Mouse (Mus musculus) limb, embryonic 13.5 days (tissue): ENCODE results near the gene Greb1. TPM values are rescaled to one million over a fixed set of nuclear protein-coding genes. Genes with fewer than 3 reads are reported as not detected.

Experiments used
- ATAC-seq: fragments of 200-750 bp; cut with Nextera tagmentation; 2 replicates; pipeline ENCODE4 v1.8.0; 2017; ENCODE audit warnings: low read depth, moderate number of reproducible peaks, moderate TSS enrichment; ENCODE audit not compliant: low FRiP score
- H3K27ac ChIP-seq: fragments of 300-500 bp; sonication (generic); 2 replicates; pipeline ENCODE4 v1.5.1; 2015; ENCODE audit warnings: inconsistent platforms, mild to moderate bottlenecking, moderate library complexity
- H3K27me3 ChIP-seq: fragments of 300-500 bp; sonication (generic); 2 replicates; pipeline ENCODE4 v1.6.1; 2015; ENCODE audit warnings: mild to moderate bottlenecking, inconsistent platforms
- H3K36me3 ChIP-seq: fragments of 300-500 bp; sonication (generic); 2 replicates; pipeline ENCODE4 v1.6.1; 2015; ENCODE audit warnings: inconsistent platforms, mild to moderate bottlenecking, moderate library complexity
- H3K4me1 ChIP-seq: fragments of 300-500 bp; sonication (generic); 2 replicates; pipeline ENCODE4 v1.6.1; 2015; ENCODE audit warnings: inconsistent platforms
- H3K4me2 ChIP-seq: fragments of 300-500 bp; sonication (generic); replicated peaks from 2 replicates; pipeline ENCODE4 v1.6.1; 2015; ENCODE audit warnings: inconsistent platforms, mild to moderate bottlenecking, moderate library complexity
- H3K4me3 ChIP-seq: fragments of 300-500 bp; sonication (generic); 2 replicates; pipeline ENCODE4 v1.5.1; 2015; ENCODE audit warnings: moderate library complexity, mild to moderate bottlenecking, inconsistent platforms
- H3K9ac ChIP-seq: fragments of 300-500 bp; sonication (generic); 2 replicates; pipeline ENCODE4 v1.6.1; 2015; ENCODE audit warnings: mild to moderate bottlenecking, inconsistent platforms
- H3K9me3 ChIP-seq: fragments of 300-500 bp; sonication (generic); 2 replicates; pipeline ENCODE4 v1.6.1; 2016; ENCODE audit warnings: inconsistent platforms
- WGBS: fragments of 180-500 bp; shearing (Covaris S2); methylation state at CpG from one replicate; pipeline ENCODE4 v1.1.7; 2015; 5-methylcytosine and 5-hydroxymethylcytosine counted together
- polyA plus RNA-seq: library from polyadenylated mRNA; unstranded; fragments of >200 nt; fragmentation: Nextera tagmentation; extraction: Ambion mirVana; gene quantifications from 2 replicates; pipeline ENCODE4 v1.2.1, GENCODE M21; 2015

The Greb1 gene
- polyA plus RNA-seq, 1 experiment from 2014 or later, result 2.8 TPM

DNA sequence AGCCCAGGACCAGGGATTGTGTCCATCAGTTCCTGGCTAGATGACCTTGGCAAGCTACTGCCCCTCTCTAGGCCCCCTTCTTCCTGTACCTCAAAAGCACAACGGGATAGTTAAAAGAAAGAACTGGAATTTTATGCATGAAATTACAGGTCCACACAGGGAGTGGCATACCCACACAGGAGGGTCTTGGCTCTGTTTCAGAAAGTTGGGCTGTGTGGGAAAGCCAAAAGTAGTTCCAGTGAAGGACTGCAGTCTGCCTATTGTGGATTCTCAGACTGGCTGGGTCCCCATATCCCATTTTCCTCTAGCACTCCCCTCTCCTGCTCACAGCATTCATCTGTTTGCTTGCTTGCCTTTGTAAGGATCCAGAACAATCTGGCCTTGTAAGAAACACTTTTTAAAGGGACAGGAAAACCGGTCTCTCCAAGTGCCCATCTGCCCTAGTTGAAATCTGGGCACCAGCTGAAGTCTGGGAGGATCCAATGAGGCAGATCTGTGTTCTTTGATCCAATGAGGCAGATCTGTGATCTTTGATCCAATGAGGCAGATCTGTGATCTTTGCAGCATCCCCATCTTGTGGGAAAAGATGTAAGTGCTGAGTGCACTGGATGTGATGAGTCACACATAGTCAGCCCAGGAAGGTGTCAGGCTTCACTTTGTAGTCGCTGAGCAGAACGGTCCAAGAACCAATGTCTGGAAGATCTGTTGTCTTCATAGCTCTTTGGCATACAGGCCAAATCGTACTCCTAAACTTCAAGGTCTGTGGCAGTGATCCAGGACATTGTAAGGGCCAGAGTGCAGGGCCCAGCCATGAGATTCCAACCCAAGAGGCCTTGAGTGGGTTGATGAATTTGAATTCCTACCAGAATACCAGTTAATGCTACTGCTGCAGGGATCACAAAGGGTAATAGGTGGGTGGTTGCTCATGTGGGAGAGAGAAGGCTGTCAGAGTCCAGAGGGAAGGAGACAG, 143.5 kb downstream of the Greb1 start:
- Histone ChIP-seq H3K9ac (no peak overlapping the region), H3K36me3 (no peaks in the 10 kb centered on the region), H3K4me3 (no peak overlapping the region), H3K4me2 (no peak overlapping the region), H3K9me3 (no peaks in the 10 kb centered on the region), H3K27me3 (peaks cover 46% of the 10 kb centered on the region), H3K27ac (no peak overlapping the region), H3K4me1 (peaks cover 9% of the 10 kb centered on the region)
- ATAC-seq, result no peak
- WGBS, result 67% methylated on average over 5 of the region's 5 CpGs

DNA sequence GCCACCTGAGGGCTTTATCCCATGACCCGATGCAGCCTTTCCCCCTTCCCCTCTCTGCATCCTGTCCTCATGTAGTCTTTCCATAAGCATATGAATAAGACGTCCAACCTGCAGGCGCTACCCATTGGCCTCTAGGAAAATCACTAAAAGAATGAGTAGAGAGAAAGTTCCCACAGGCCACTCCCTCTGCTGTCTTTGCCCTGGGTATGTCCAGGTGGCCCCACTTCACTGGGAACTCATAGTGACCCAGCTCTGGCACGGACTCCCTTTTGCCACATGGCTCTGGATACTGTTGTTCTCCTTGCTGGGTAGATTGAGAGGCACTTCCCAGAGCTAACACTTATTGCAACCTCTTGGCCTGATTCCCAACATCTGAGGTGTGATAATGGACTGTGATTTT, 145.1 kb downstream of the Greb1 start:
- no peak overlapping the region for H3K27ac ChIP-seq
- no peaks in the 10 kb centered on the region for H3K9me3 ChIP-seq
- peaks cover 50% of the 10 kb centered on the region for H3K27me3 ChIP-seq
- H3K9ac ChIP-seq, result no peak overlapping the region
- H3K4me1 ChIP-seq, result peaks cover 9% of the 10 kb centered on the region
- no peaks in the 10 kb centered on the region for H3K36me3 ChIP-seq
- ATAC-seq, result no peak
- H3K4me2 ChIP-seq, result no peak overlapping the region
- no peak overlapping the region for H3K4me3 ChIP-seq
- 76% methylated on average over 4 of the region's 4 CpGs for WGBS

DNA sequence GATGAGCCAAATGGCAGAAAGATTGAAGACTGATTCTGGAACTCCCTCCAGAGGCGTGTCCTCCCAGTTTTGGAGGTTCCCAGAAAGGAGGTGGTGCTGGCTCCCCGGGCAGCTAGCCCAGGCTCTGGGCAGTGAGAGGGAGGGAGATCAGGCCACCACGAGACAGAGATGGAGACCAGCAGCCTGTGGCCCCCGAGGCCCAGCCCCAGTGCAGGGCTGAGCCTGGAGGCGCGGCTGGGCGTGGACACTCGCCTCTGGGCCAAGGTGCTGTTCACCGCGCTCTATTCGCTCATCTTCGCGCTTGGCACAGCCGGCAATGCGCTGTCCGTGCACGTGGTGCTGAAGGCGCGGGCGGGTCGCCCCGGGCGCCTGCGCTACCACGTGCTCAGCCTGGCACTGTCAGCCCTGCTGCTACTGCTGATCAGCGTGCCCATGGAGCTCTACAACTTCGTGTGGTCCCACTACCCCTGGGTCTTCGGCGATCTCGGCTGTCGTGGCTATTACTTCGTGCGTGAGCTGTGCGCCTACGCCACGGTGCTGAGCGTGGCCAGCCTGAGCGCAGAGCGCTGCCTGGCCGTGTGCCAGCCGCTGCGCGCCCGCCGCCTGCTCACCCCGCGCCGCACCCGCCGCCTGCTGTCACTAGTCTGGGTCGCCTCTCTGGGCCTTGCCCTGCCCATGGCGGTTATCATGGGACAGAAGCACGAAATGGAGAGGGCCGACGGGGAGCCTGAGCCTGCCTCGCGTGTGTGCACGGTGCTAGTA, 147.2 kb downstream of the Greb1 start, which contains the start of gene Ntsr2:
Gene Ntsr2, plus strand, starts transcription at position 51 of the 762 bp plus-strand sequence.
- Histone ChIP-seq H3K9me3 (no peaks in the 10 kb centered on the region), H3K27me3 (peaks cover 50% of the 10 kb centered on the region), H3K27ac (no peak within 1 kb of the TSS), H3K4me1 (peaks cover 9% of the 10 kb centered on the region), H3K9ac (no peak within 1 kb of the TSS), H3K4me2 (peak within 1 kb of the TSS; percentile 68), H3K4me3 (peak within 1 kb of the TSS; percentile 39), H3K36me3 (no peaks in the 10 kb centered on the region)
- peak; percentile 89 for ATAC-seq
- 6% methylated on average over 58 of the region's 58 CpGs for WGBS

DNA sequence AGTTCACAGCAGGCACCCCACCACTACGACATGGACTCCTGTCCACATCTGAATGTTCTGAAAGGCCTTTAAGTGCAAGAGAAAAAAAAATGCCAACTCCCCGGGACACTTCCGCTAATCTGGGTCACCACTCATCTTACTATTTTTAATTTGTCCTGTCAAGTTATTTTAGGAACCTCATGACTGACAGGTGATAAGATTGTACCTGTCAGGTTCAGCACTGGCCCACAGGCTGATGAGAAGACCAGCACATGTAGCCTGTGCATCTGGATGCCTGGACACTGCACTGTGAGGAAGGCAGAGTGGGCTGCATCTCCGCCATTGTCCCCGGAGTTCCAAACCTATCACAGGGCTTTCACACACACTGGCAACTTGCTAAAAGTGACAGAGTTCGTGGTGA, 150.9 kb downstream of the Greb1 start:
- no peak for ATAC-seq

DNA sequence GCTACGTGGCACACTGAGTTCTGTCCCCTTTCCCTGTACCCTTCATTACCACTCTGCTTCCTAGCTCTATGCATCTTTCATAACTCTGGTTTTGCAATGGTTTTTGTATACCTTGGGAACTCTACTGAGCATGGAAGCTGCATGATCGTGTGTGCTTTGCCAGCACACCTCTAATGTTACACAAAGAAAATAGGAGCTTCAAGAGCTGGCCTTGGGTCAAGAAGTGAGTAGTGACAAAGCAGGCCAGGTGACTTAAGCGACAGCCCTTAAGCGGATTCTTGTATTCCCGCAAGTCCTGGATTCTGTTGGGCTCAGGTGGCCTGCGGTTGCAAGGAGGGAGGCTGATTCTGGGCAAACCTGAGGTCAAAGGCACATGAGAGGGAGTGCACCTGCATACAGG, 152.4 kb downstream of the Greb1 start:
- 84% methylated on average over 6 of the region's 6 CpGs for WGBS

More for the DNA sequence above, 150.9 kb downstream of the Greb1 start:
- no peak overlapping the region for H3K27ac ChIP-seq
- no peaks in the 10 kb centered on the region for H3K9me3 ChIP-seq
- peaks cover 30% of the 10 kb centered on the region for H3K27me3 ChIP-seq
- WGBS, result 84% methylated on average over 6 of the region's 6 CpGs
- no peak overlapping the region for H3K4me2 ChIP-seq
- H3K4me1 ChIP-seq, result peaks cover 9% of the 10 kb centered on the region
- no peaks in the 10 kb centered on the region for H3K36me3 ChIP-seq
- H3K9ac ChIP-seq, result no peak overlapping the region
- H3K4me3 ChIP-seq, result no peak overlapping the region

DNA sequence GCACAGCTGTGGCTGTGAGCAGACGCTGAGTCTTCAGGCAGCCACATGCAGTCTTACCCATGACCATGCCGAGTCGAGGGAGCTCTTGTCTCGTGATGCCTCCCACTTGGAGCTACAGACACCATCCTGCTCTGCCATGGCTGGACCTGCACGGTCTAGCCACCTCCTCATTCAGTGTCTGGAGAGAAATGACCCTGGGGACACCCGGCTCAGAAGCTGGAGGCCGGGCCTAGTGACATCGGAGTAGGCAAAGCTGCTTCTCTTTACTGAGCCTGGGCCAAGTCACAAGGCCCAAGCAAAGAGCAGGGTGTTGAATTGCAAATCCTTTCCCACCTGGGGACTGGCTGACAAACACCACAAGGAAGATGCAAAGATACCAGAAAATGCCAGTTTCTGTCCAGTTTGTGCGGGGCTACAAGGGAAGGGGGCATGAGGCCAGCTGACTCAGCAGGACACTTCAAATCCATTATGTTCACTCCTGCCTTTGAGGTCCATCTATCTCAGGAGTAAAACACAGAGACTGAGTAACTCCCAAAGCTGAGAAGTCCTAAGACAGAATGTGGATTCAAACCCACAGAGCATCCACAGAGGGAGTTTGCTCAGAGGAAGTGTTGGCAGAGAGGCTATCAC, 153.8 kb downstream of the Greb1 start:
- WGBS, result 51% methylated on average over 9 of the region's 9 CpGs
- no peak for ATAC-seq

More for the DNA sequence above, 152.4 kb downstream of the Greb1 start:
- no peak overlapping the region for H3K27ac ChIP-seq
- no peak for ATAC-seq
- peaks cover 15% of the 10 kb centered on the region for H3K27me3 ChIP-seq
- no peak overlapping the region for H3K4me2 ChIP-seq
- no peak overlapping the region for H3K9ac ChIP-seq
- H3K4me3 ChIP-seq, result no peak overlapping the region
- H3K36me3 ChIP-seq, result no peaks in the 10 kb centered on the region
- H3K4me1 ChIP-seq, result peaks cover 6% of the 10 kb centered on the region
- no peaks in the 10 kb centered on the region for H3K9me3 ChIP-seq

DNA sequence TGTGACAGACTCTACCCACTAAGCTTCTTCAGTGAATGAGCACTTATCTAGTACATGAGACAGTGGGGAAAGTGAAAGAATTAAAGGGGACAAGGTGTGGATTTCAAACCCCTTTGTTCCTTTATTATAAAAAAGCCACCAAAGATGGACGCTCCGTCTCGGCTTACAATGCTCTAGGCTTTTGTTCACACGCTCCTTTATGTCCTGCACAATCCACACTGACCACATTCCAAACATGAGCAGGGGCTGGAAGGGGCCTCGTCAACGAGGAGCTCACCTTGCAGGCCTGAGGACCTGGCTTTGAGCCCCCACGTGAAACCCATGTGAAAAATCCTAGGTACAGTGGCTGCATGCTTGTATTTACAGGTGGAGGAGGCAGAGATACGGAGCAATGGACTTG, 156.0 kb downstream of the Greb1 start:
- Histone ChIP-seq H3K27me3 (no peaks in the 10 kb centered on the region), H3K9ac (no peak overlapping the region), H3K36me3 (no peaks in the 10 kb centered on the region), H3K4me1 (peaks cover 4% of the 10 kb centered on the region; the same call in 1 of the 2 replicates), H3K4me3 (no peak overlapping the region), H3K9me3 (no peaks in the 10 kb centered on the region), H3K27ac (no peak overlapping the region), H3K4me2 (no peak overlapping the region)
- no peak for ATAC-seq
- 65% methylated on average over 8 of the region's 8 CpGs for WGBS

More for the DNA sequence above, 153.8 kb downstream of the Greb1 start:
- Histone ChIP-seq H3K9ac (no peak overlapping the region), H3K27me3 (peaks cover 1% of the 10 kb centered on the region; the same call in 1 of the 2 replicates), H3K36me3 (no peaks in the 10 kb centered on the region), H3K4me3 (no peak overlapping the region), H3K4me2 (no peak overlapping the region), H3K27ac (no peak overlapping the region), H3K9me3 (no peaks in the 10 kb centered on the region), H3K4me1 (peaks cover 4% of the 10 kb centered on the region; the same call in 1 of the 2 replicates)

DNA sequence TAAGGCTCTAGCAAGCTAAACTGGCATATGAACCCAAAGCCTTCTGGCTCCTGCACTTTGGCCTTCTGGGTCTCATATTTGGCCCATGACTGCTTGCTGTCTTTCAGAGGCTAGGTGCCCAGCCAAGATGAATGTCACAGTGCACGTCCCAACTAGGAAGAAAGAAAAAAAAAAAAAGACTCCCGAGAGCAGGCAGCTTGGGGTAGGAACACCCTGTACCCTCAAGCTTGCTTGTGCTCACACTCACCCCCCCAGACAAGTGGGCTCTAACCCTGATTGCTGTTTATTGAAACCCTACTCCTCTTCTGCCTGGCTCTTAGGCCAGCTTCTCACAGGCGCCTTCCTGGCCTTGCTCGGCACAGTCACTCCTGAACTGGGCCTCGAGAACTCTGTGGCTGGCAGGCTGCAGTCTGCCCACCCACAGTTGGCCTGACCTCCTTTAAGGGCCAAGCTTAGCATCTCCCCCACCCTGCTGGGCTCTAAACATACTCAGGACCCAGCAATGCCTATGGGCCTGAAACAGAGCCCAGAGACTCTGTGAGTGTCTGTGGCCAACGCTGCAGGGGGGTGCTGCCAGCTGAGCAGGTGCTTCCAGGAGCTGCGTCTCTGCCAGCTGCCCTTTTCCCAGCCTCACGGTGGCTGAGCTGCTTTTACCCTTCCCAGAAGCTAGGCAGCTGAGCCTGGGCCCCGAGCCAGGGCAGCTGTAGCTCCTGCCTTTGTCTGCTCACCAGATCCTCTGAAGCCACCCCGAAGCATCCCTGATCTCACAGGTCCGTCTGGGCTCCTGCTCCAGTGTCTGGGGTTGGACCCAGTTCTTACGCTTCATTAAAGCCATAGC, 157.0 kb downstream of the Greb1 start:
- no peak for ATAC-seq
- no peaks in the 10 kb centered on the region for H3K9me3 ChIP-seq
- H3K4me1 ChIP-seq, result peaks cover 4% of the 10 kb centered on the region; the same call in 1 of the 2 replicates
- no peaks in the 10 kb centered on the region for H3K36me3 ChIP-seq
- no peak overlapping the region for H3K9ac ChIP-seq
- no peak overlapping the region for H3K4me2 ChIP-seq
- H3K4me3 ChIP-seq, result no peak overlapping the region
- WGBS, result 48% methylated on average over 12 of the region's 12 CpGs
- no peak overlapping the region for H3K27ac ChIP-seq
- H3K27me3 ChIP-seq, result no peaks in the 10 kb centered on the region

DNA sequence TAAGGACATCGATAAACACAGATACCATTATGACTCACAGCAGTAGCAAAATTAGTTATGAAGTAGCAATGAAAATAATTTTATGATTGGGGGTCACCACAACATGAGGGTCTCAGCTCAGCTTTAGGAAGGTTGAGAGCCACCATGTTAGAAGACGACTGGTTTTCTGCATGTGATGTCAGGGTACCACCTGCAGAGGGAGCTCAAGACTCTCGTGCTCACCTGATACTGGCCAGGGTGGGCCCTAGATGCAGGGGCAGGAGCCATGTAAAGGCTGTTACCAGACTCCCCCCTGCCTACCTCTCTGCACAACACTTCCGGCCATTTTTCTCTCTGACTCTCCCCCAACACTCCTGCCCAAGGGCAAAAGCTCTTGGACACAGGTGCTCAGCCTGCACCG, 158.7 kb downstream of the Greb1 start:
- no peak overlapping the region for H3K4me2 ChIP-seq
- H3K9ac ChIP-seq, result no peak overlapping the region
- WGBS, result 57% methylated on average over 5 of the region's 5 CpGs
- H3K27ac ChIP-seq, result no peak overlapping the region
- no peaks in the 10 kb centered on the region for H3K27me3 ChIP-seq
- H3K36me3 ChIP-seq, result no peaks in the 10 kb centered on the region
- no peak for ATAC-seq
- peaks cover 4% of the 10 kb centered on the region; the same call in 1 of the 2 replicates for H3K4me1 ChIP-seq
- H3K4me3 ChIP-seq, result no peak overlapping the region
- no peaks in the 10 kb centered on the region for H3K9me3 ChIP-seq

DNA sequence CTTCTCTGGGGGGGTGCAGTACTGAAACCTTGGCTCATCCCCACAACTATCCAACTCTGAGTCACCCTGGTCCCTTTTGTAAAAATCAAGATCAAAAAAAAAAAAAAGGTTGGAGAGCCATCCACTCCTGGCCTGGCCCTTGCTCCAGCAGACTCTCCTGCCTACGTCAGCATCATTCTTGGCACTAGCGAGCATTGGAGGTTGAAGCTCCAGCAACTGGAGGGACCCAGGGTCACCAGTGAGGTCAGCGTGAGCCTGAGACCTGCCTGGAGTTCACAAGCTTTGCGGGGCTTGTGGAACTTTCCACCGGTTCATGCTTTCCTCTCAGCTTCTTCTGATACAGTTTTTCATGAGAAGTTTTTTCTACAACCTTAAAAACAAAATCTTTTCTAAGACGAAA, 160.6 kb downstream of the Greb1 start:
- Histone ChIP-seq H3K4me1 (peaks cover 4% of the 10 kb centered on the region; the same call in 1 of the 2 replicates), H3K4me3 (no peak overlapping the region), H3K27me3 (no peaks in the 10 kb centered on the region), H3K36me3 (no peaks in the 10 kb centered on the region), H3K27ac (no peak overlapping the region), H3K4me2 (no peak overlapping the region), H3K9me3 (no peaks in the 10 kb centered on the region), H3K9ac (no peak overlapping the region)
- no peak for ATAC-seq
- 87% methylated on average over 6 of the region's 6 CpGs for WGBS

DNA sequence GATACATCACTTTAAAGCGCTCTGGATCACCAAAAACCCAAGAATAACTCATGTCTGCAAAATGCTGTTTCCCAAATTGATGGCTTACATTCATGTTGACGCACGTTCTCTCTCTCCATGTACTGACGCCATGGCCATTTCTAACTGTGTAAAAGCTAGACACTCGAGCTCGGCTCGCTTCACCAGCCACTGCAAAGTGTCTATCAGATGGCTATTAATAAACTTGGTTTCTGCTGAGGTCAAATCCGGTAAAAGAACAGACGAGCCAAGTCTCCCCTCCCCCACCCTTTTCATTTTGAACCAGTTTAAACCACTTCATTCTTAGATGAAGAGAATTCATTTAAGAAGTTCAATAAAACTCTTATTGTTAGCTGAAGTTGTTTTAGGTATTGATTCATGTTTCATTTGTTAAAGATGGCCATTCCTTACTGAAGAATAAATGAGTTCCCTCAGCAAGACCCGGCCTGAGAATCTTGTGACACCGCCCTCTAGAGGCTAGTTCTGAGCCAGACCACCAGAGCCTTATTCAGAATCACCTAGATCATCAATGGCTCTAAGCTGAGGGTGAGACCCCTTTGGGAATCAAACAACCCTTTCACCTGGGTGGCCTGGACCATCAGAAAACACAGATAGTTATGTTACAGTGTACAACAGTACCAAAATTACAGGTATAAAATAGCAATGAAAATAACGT, 161.5 kb downstream of the Greb1 start:
- Histone ChIP-seq H3K4me2 (no peak overlapping the region), H3K36me3 (no peaks in the 10 kb centered on the region), H3K4me3 (no peak overlapping the region), H3K9ac (no peak overlapping the region), H3K27me3 (no peaks in the 10 kb centered on the region), H3K27ac (no peak overlapping the region), H3K9me3 (no peaks in the 10 kb centered on the region), H3K4me1 (peaks cover 4% of the 10 kb centered on the region; the same call in 1 of the 2 replicates)
- ATAC-seq, result no peak
- 65% methylated on average over 12 of the region's 12 CpGs for WGBS
